Mouse (Mus musculus) heart, embryonic 15.5 days (tissue): ENCODE results near the gene Slc41a1. TPM values are rescaled to one million over a fixed set of nuclear protein-coding genes. Genes with fewer than 3 reads are reported as not detected.

Source experiments
- ATAC-seq: fragments of 200-750 bp; cut with Nextera tagmentation; replicated peaks from 2 replicates; pipeline ENCODE4 v1.8.0; 2017; ENCODE audit warnings: low read depth, moderate TSS enrichment; ENCODE audit not compliant: insufficient number of reproducible peaks, insufficient read depth, low FRiP score
- H3K27ac ChIP-seq: fragments of 300-500 bp; sonication (generic); 2 replicates; pipeline ENCODE4 v1.5.1; 2015; ENCODE audit warnings: mild to moderate bottlenecking, inconsistent platforms
- H3K27me3 ChIP-seq: fragments of 300-500 bp; sonication (generic); 2 replicates; pipeline ENCODE4 v1.6.1; 2015; ENCODE audit warnings: inconsistent platforms
- H3K36me3 ChIP-seq: fragments of 300-500 bp; sonication (generic); 2 replicates; pipeline ENCODE4 v1.6.1; 2015; ENCODE audit warnings: mild to moderate bottlenecking, inconsistent platforms
- H3K4me1 ChIP-seq: fragments of 300-500 bp; sonication (generic); replicated peaks from 2 replicates; pipeline ENCODE4 v1.6.1; 2015; ENCODE audit warnings: inconsistent platforms
- H3K4me2 ChIP-seq: fragments of 300-500 bp; sonication (generic); 2 replicates; pipeline ENCODE4 v1.6.1; 2015; ENCODE audit warnings: inconsistent platforms, mild to moderate bottlenecking, moderate library complexity
- H3K4me3 ChIP-seq: fragments of 300-500 bp; sonication (generic); 2 replicates; pipeline ENCODE4 v1.5.1; 2015; ENCODE audit warnings: mild to moderate bottlenecking, inconsistent platforms
- H3K9ac ChIP-seq: fragments of 300-500 bp; sonication (generic); 2 replicates; pipeline ENCODE4 v1.6.1; 2015; ENCODE audit warnings: mild to moderate bottlenecking, inconsistent platforms
- H3K9me3 ChIP-seq: fragments of 300-500 bp; sonication (generic); replicated peaks from 2 replicates; pipeline ENCODE4 v1.6.1; 2016; ENCODE audit warnings: inconsistent platforms
- WGBS: fragments of 180-500 bp; shearing (Covaris S2); methylation state at CpG from one replicate; pipeline ENCODE4 v1.1.7; 2015; ENCODE audit warnings: mixed read lengths; 5-methylcytosine and 5-hydroxymethylcytosine counted together
- polyA plus RNA-seq: library from polyadenylated mRNA; unstranded; fragments of >200 nt; fragmentation: Nextera tagmentation; extraction: Ambion mirVana; gene quantifications from 2 replicates; pipeline ENCODE4 v1.2.1, GENCODE M21; 2015

The Slc41a1 gene
- polyA plus RNA-seq, 1 experiment from 2014 or later: 8.9 TPM

- no peak overlapping the region for H3K27ac ChIP-seq
- H3K27me3 ChIP-seq: no peaks in the 10 kb centered on the region
- no peak for ATAC-seq
- WGBS: 74% methylated on average over 5 of the region's 5 CpGs
- H3K9me3 ChIP-seq: no peaks in the 10 kb centered on the region
- H3K4me1 ChIP-seq: no peaks in the 10 kb centered on the region
- H3K4me3 ChIP-seq: no peak overlapping the region
- H3K4me2 ChIP-seq: no peak overlapping the region
- H3K36me3 ChIP-seq: peaks cover 28% of the 10 kb centered on the region
- H3K9ac ChIP-seq: no peak overlapping the region
Measured at GRCm38 (mm10) chr1:131846255-131846654, 19.0 kb downstream of the Slc41a1 start.

- Histone ChIP-seq H3K9me3 (no peaks in the 10 kb centered on the region), H3K27ac (no peak overlapping the region), H3K4me3 (no peak overlapping the region), H3K4me1 (no peaks in the 10 kb centered on the region), H3K4me2 (no peak overlapping the region), H3K36me3 (no peaks in the 10 kb centered on the region), H3K27me3 (no peaks in the 10 kb centered on the region), H3K9ac (no peak overlapping the region)
- no peak for ATAC-seq
- WGBS: 72% methylated on average over 4 of the region's 4 CpGs
Measured at GRCm38 (mm10) chr1:131861811-131862210, 34.5 kb downstream of the Slc41a1 start.

GRCm38 (mm10) chr1:131865596-131865995 is 38.3 kb downstream of the Slc41a1 start:
- Histone ChIP-seq H3K27me3 (no peaks in the 10 kb centered on the region), H3K9ac (no peak overlapping the region), H3K4me1 (peaks cover 8% of the 10 kb centered on the region), H3K4me2 (no peak overlapping the region), H3K4me3 (no peak overlapping the region), H3K27ac (no peak overlapping the region), H3K9me3 (no peaks in the 10 kb centered on the region), H3K36me3 (no peaks in the 10 kb centered on the region)
- 77% methylated on average over 5 of the region's 5 CpGs for WGBS
- ATAC-seq: no peak

GRCm38 (mm10) chr1:131866304-131866999 is 39.2 kb downstream of the Slc41a1 start:
- Histone ChIP-seq H3K9ac (no peak overlapping the region), H3K4me3 (peak overlapping the region; percentile 75), H3K27ac (no peak overlapping the region), H3K36me3 (no peaks in the 10 kb centered on the region), H3K4me1 (peaks cover 8% of the 10 kb centered on the region), H3K27me3 (no peaks in the 10 kb centered on the region), H3K4me2 (no peak overlapping the region; the same call in 1 of the 2 replicates), H3K9me3 (no peaks in the 10 kb centered on the region)
- 69% methylated on average over 6 of the region's 6 CpGs for WGBS
- no peak for ATAC-seq

- ATAC-seq: peak; percentile 94
- Histone ChIP-seq H3K36me3 (0 out of 2 replicates have a peak, but pooled peaks cover under 1% of the 10 kb centered on the region), H3K9me3 (no peaks in the 10 kb centered on the region), H3K27me3 (no peaks in the 10 kb centered on the region), H3K9ac (peak within 1 kb of the TSS; percentile 66), H3K4me1 (peaks cover 8% of the 10 kb centered on the region), H3K27ac (no peak within 1 kb of the TSS; the same call in 1 of the 2 replicates), H3K4me3 (peak within 1 kb of the TSS; percentile 75), H3K4me2 (peak within 1 kb of the TSS; percentile 91)
- under 1% methylated on average over 46 of the region's 46 CpGs for WGBS
Measured at GRCm38 (mm10) chr1:131867093-131867945, 40.0 kb downstream of the Slc41a1 start, which contains the start of gene Rab29. Gene Rab29 (plus strand): TSS chr1:131867224.

GRCm38 (mm10) chr1:131867946-131868290 is 40.6 kb downstream of the Slc41a1 start:
- no peak; the same call in 1 of the 2 replicates for ATAC-seq
- no peaks in the 10 kb centered on the region for H3K27me3 ChIP-seq
- 25% methylated on average over 10 of the region's 10 CpGs for WGBS

GRCm38 (mm10) chr1:131869561-131869960 is 42.3 kb downstream of the Slc41a1 start:
- ATAC-seq: no peak
- H3K27ac ChIP-seq: no peak overlapping the region
- H3K9ac ChIP-seq: no peak overlapping the region

More at GRCm38 (mm10) chr1:131867946-131868290, 40.6 kb downstream of the Slc41a1 start:
- Histone ChIP-seq H3K4me1 (peaks cover 8% of the 10 kb centered on the region), H3K9ac (peak overlapping the region; percentile 66), H3K36me3 (peaks cover 5% of the 10 kb centered on the region; the same call in 1 of the 2 replicates), H3K4me2 (peak overlapping the region; percentile 91), H3K9me3 (no peaks in the 10 kb centered on the region), H3K27ac (no peak overlapping the region), H3K4me3 (peak overlapping the region; percentile 75)

GRCm38 (mm10) chr1:131872856-131873255 is 45.6 kb downstream of the Slc41a1 start:
- Histone ChIP-seq H3K27me3 (no peaks in the 10 kb centered on the region), H3K4me2 (no peak overlapping the region), H3K27ac (no peak overlapping the region), H3K9me3 (no peaks in the 10 kb centered on the region), H3K9ac (no peak overlapping the region), H3K4me3 (no peak overlapping the region), H3K36me3 (peaks cover 5% of the 10 kb centered on the region; the same call in 1 of the 2 replicates), H3K4me1 (peaks cover 4% of the 10 kb centered on the region)
- 58% methylated on average over 1 of the region's 1 CpGs for WGBS
- ATAC-seq: no peak

More at GRCm38 (mm10) chr1:131869561-131869960, 42.3 kb downstream of the Slc41a1 start:
- Histone ChIP-seq H3K4me3 (no peak overlapping the region), H3K36me3 (peaks cover 5% of the 10 kb centered on the region; the same call in 1 of the 2 replicates), H3K4me1 (peaks cover 8% of the 10 kb centered on the region), H3K4me2 (no peak overlapping the region), H3K27me3 (no peaks in the 10 kb centered on the region), H3K9me3 (no peaks in the 10 kb centered on the region)
- 84% methylated on average over 2 of the region's 2 CpGs for WGBS

GRCm38 (mm10) chr1:131879816-131880215 is 52.5 kb downstream of the Slc41a1 start:
- Histone ChIP-seq H3K4me2 (no peak overlapping the region), H3K9me3 (no peaks in the 10 kb centered on the region), H3K36me3 (no peaks in the 10 kb centered on the region), H3K27ac (no peak overlapping the region), H3K9ac (no peak overlapping the region), H3K4me1 (no peaks in the 10 kb centered on the region), H3K4me3 (no peak overlapping the region), H3K27me3 (no peaks in the 10 kb centered on the region)
- no peak for ATAC-seq
- WGBS: 66% methylated on average over 2 of the region's 2 CpGs

GRCm38 (mm10) chr1:131882787-131883186 is 55.5 kb downstream of the Slc41a1 start:
- Histone ChIP-seq H3K4me2 (no peak overlapping the region), H3K4me3 (no peak overlapping the region), H3K9me3 (no peaks in the 10 kb centered on the region), H3K4me1 (no peaks in the 10 kb centered on the region), H3K27ac (no peak overlapping the region), H3K9ac (no peak overlapping the region), H3K36me3 (no peaks in the 10 kb centered on the region), H3K27me3 (no peaks in the 10 kb centered on the region)
- WGBS: 54% methylated on average over 2 of the region's 2 CpGs
- no peak for ATAC-seq

- Histone ChIP-seq H3K4me2 (no peak overlapping the region), H3K27ac (no peak overlapping the region), H3K27me3 (no peaks in the 10 kb centered on the region), H3K9me3 (no peaks in the 10 kb centered on the region), H3K4me1 (no peaks in the 10 kb centered on the region), H3K4me3 (no peak overlapping the region), H3K9ac (no peak overlapping the region), H3K36me3 (no peaks in the 10 kb centered on the region)
- ATAC-seq: no peak
- 66% methylated on average over 2 of the region's 2 CpGs for WGBS
Measured at GRCm38 (mm10) chr1:131886173-131886572, 58.9 kb downstream of the Slc41a1 start.
